In genomic region chr12:33220081-33220480, GRCm38 (mm10) we compare ENCODE assay signal across 9 mouse cellular contexts.
DNase-seq lines count a peak whose midpoint lies in the region; ATAC-seq and TF ChIP-seq lines count a peak whose summit lies in the region.
"Had no signal": no experiment of that assay in that cellular context is flagged by ENCODE, and none has a peak within 500 bp of the region (broad histone marks: within the 10 kb centered on the region; RNA-seq: fewer than 3 reads in every experiment).

No protein-coding gene starts in this region.

- intact Hi-C loops in heart, postnatal 14 days (cut with DNase I) = no loop called here

- no peak for ATAC-seq in heart, embryonic 13.5 days (ENCODE audit: extremely low read depth, insufficient number of reproducible peaks, low FRiP score, low TSS enrichment)
- peak; percentile 19 for ATAC-seq in liver, embryonic 12.5 days
- no peak for ATAC-seq in granulocyte monocyte progenitor cell, adult 5-6 weeks (replicated peaks; ENCODE audit: poor library complexity, severe bottlenecking)

- H3K4me3 ChIP-seq in heart, embryonic 13.5 days = peak overlapping the region; percentile 32
- no peak overlapping the region for H3K4me3 ChIP-seq in spleen, adult 2 months (ENCODE audit: extremely low read depth, insufficient read depth, insufficient read length)
- peak overlapping the region; percentile 42 for H3K4me3 ChIP-seq in liver, embryonic 12.5 days

- H3K9me3 ChIP-seq in heart, embryonic 13.5 days = no peaks in the 10 kb centered on the region
- H3K9me3 ChIP-seq in liver, embryonic 12.5 days (replicated peaks) = no peaks in the 10 kb centered on the region

- H3K9ac ChIP-seq in heart, embryonic 13.5 days = peak overlapping the region; percentile 17; the same call in 1 of the 2 replicates
- H3K9ac ChIP-seq in liver, embryonic 12.5 days = peak overlapping the region; percentile 66

- no peak for TF ChIP-seq CTCF in spleen, adult 2 months (IDR thresholded peaks at IDR 0.05; ENCODE audit: extremely low read depth, insufficient read depth, insufficient read length, insufficient replicate concordance)

- peak overlapping the region; percentile 65 for H3K4me2 ChIP-seq in heart, embryonic 13.5 days
- H3K4me2 ChIP-seq in liver, embryonic 12.5 days = peak overlapping the region; percentile 69

- no peaks in the 10 kb centered on the region for H3K36me3 ChIP-seq in heart, embryonic 13.5 days
- H3K36me3 ChIP-seq in spleen, adult 2 months (ENCODE audit: control insufficient read depth, insufficient read depth, low read length) = no peaks in the 10 kb centered on the region; the same call in 1 of the 2 replicates
- H3K36me3 ChIP-seq in liver, embryonic 12.5 days = peaks cover 28% of the 10 kb centered on the region

- no peak for DNase-seq in heart, postnatal 14 days
- DNase-seq in spleen, adult 2 months (ENCODE audit: low read depth in 1 of 2, low spot score in 2 of 2) = no peak
- no peak for DNase-seq in spleen, adult 18-20 months
- DNase-seq in right cerebral cortex, postnatal 10 days (ENCODE audit: low spot score in 2 of 2) = no peak
- no peak for DNase-seq in gastrocnemius, adult 8-10 months (ENCODE audit: low spot score in 2 of 2)

- H3K27me3 ChIP-seq in heart, embryonic 13.5 days (replicated peaks) = peaks cover 42% of the 10 kb centered on the region
- no peaks in the 10 kb centered on the region for H3K27me3 ChIP-seq in spleen, adult 2 months (ENCODE audit: control insufficient read depth, insufficient read depth, low read length)
- no peaks in the 10 kb centered on the region for H3K27me3 ChIP-seq in liver, embryonic 12.5 days (replicated peaks)

- 55% methylated on average over 5 of the region's 5 CpGs for WGBS in heart, embryonic 13.5 days
- WGBS in spleen, adult 2 months = 85% methylated on average over 5 of the region's 5 CpGs
- WGBS in liver, embryonic 12.5 days (ENCODE audit: insufficient replicate concordance) = 48% methylated on average over 5 of the region's 5 CpGs

- H3K4me1 ChIP-seq in heart, embryonic 13.5 days = peaks cover 56% of the 10 kb centered on the region
- no peaks in the 10 kb centered on the region for H3K4me1 ChIP-seq in spleen, adult 2 months (ENCODE audit: control insufficient read depth, insufficient read depth, insufficient read length)
- peaks cover 85% of the 10 kb centered on the region for H3K4me1 ChIP-seq in liver, embryonic 12.5 days

- H3K27ac ChIP-seq in heart, embryonic 13.5 days (replicated peaks) = peak overlapping the region; percentile 87
- 0 out of 2 replicates have a peak overlapping the region, but pooled peaks have one; percentile 32 for H3K27ac ChIP-seq in spleen, adult 2 months (ENCODE audit: insufficient read depth, low read length)
- H3K27ac ChIP-seq in liver, embryonic 12.5 days = peak overlapping the region; percentile 98
- H3K27ac ChIP-seq: macrophage had no signal

- TF ChIP-seq POLR2A in spleen, adult 2 months (IDR thresholded peaks at IDR 0.05; ENCODE audit: low read depth, low read length) = no peak

Comparison
In these comparisons a context has a peak if more than half of its experiments do, and no peak if none do; other contexts are left out.
1. H3K27ac ChIP-seq: peak in every context shown above with its lines; median percentile 98 in liver, embryonic 12.5 days; 87 in heart, embryonic 13.5 days; 32 in spleen, adult 2 months.